Mouse (Mus musculus): ENCODE results near the gene Ccdc148. TPM values are rescaled to one million over a fixed set of nuclear protein-coding genes. Genes with fewer than 3 reads are reported as not detected.

The Ccdc148 gene
- polyA plus RNA-seq, 1 experiment from 2014 or later, result 1.1 TPM

DNA sequence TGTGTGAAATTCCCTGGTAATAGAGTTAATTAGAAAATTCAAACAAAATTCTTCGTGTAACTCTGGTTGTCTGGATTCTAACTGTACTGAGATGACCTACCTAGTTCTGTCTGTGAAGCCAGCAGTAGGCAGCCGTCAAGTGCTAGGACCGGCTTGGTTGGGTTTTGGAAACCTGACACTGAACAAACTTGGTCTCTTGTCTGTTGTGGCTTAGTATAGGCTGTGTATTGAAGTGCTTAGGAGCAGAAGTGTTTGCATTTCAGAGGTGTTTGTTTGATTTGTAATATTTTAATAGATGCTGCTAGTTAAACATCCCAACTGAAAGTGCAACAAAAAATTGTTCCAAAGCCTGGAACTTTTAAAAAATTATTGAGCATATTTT lies 9.7 kb upstream of the Ccdc148 start:
- 60% methylated on average over 3 of the region's 3 CpGs for WGBS
- peaks cover 8% of the 10 kb centered on the region for H3K4me1 ChIP-seq (ENCODE audit: control insufficient read depth, insufficient read depth, low read length)
- H3K36me3 ChIP-seq (ENCODE audit: control insufficient read depth, insufficient read depth, low read length), result no peaks in the 10 kb centered on the region
- no peak overlapping the region for H3K27ac ChIP-seq (ENCODE audit: low read length)
- ATAC-seq, result no peak; the same call in 1 of the 2 replicates
- H3K4me3 ChIP-seq (ENCODE audit: low read length), result no peak overlapping the region
- H3K27me3 ChIP-seq (replicated peaks; ENCODE audit: control insufficient read depth, insufficient read depth, low read length), result no peaks in the 10 kb centered on the region
- no peak overlapping the region for H3K4me2 ChIP-seq (ENCODE audit: low read depth, low read length)
- no peaks in the 10 kb centered on the region for H3K9me3 ChIP-seq (ENCODE audit: control insufficient read depth, low read length)
- H3K9ac ChIP-seq (ENCODE audit: low read depth, low read length), result no peak overlapping the region

DNA sequence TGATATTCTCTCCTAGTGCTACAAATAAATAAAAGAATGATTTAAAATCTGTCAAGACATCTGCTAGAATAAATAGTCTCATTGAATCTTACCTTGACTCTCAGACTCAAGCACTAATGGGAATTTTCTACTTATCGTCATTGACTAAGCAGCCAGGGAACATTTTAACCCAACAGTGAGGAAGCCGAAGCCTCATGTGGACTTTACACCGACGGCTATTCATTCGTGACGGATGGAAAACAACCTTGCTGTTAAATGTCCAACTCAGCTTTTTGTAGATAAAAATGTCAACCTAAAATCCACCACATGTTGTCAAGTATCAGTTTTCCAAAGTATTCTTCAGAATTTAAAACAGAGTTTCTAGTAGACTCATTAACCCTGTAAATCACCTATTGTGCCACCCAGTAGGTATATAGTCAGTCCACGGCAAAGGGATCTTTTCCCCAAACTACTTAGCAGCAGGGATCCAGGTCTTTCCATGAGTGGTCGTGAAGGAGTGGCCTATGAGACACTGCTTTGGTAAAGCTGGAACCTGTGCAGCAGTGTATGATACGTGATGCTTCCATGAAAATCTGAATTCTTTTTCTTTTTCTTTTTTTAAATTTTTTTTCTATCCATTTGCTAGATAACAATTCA lies 9.2 kb upstream of the Ccdc148 start:
- Histone ChIP-seq H3K4me1 (ENCODE audit: control insufficient read depth, insufficient read depth, low read length) (peaks cover 8% of the 10 kb centered on the region), H3K4me3 (ENCODE audit: low read length) (no peak overlapping the region), H3K27ac (ENCODE audit: low read length) (peak overlapping the region; percentile 51; the same call in 1 of the 2 replicates), H3K9ac (ENCODE audit: low read depth, low read length) (no peak overlapping the region), H3K27me3 (replicated peaks; ENCODE audit: control insufficient read depth, insufficient read depth, low read length) (no peaks in the 10 kb centered on the region), H3K4me2 (ENCODE audit: low read depth, low read length) (peak overlapping the region; percentile 30; the same call in 1 of the 2 replicates), H3K36me3 (ENCODE audit: control insufficient read depth, insufficient read depth, low read length) (no peaks in the 10 kb centered on the region), H3K9me3 (ENCODE audit: control insufficient read depth, low read length) (no peaks in the 10 kb centered on the region)
- 0 out of 2 replicates have a peak, but pooled peaks have one; percentile 16 for ATAC-seq
- WGBS, result 52% methylated on average over 9 of the region's 9 CpGs

DNA sequence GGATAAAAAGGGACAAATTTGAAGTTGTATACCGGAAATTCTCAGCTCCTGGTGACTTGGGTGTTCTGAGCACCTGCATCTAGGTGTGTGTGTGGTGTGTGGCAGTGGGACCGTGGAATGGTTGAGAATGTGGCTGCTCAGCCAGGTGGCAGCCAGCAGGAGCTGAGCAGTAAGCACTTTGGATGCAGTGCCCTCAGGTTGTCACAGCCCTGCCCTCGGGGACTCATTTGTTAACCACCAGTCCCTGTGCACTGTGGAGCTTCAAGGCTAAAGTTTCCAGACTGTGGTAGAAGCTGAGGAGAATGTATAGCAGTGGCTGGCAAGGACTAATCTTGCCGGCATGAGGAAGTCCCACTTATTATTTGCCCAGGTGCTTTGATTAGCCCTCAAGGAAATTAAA lies 7.3 kb upstream of the Ccdc148 start:
- Histone ChIP-seq H3K4me1 (ENCODE audit: control insufficient read depth, insufficient read depth, low read length) (peaks cover 8% of the 10 kb centered on the region), H3K9me3 (ENCODE audit: control insufficient read depth, low read length) (no peaks in the 10 kb centered on the region), H3K27me3 (replicated peaks; ENCODE audit: control insufficient read depth, insufficient read depth, low read length) (no peaks in the 10 kb centered on the region), H3K36me3 (ENCODE audit: control insufficient read depth, insufficient read depth, low read length) (no peaks in the 10 kb centered on the region), H3K4me2 (ENCODE audit: low read depth, low read length) (no peak overlapping the region), H3K4me3 (ENCODE audit: low read length) (no peak overlapping the region), H3K9ac (ENCODE audit: low read depth, low read length) (no peak overlapping the region), H3K27ac (ENCODE audit: low read length) (peak overlapping the region; percentile 50)
- peak; percentile 78 for ATAC-seq
- 55% methylated on average over 4 of the region's 4 CpGs for WGBS

DNA sequence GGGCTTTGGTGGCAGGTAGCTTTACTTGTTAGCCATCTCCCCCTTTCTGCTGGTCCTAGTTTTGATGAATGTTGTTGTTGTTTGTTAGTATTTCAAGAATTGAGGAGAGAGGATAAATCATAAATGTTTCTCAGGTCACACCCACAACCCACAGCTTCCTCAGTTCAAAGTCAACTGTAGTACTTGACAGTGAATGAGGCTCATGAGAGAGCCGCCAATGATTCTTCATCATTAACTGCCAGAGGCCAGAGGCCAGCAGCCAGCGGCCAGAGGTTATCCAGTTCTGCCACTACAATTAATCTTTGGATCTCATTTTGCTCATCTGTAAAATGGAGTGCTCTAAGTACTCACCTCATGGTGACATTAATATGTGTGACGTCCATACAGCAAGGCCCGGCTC lies 6.5 kb upstream of the Ccdc148 start:
- Histone ChIP-seq H3K4me2 (ENCODE audit: low read depth, low read length) (no peak overlapping the region), H3K4me3 (ENCODE audit: low read length) (no peak overlapping the region), H3K4me1 (ENCODE audit: control insufficient read depth, insufficient read depth, low read length) (peaks cover 6% of the 10 kb centered on the region), H3K27ac (ENCODE audit: low read length) (no peak overlapping the region), H3K27me3 (replicated peaks; ENCODE audit: control insufficient read depth, insufficient read depth, low read length) (no peaks in the 10 kb centered on the region), H3K36me3 (ENCODE audit: control insufficient read depth, insufficient read depth, low read length) (no peaks in the 10 kb centered on the region), H3K9ac (ENCODE audit: low read depth, low read length) (no peak overlapping the region), H3K9me3 (ENCODE audit: control insufficient read depth, low read length) (no peaks in the 10 kb centered on the region)
- 68% methylated on average over 4 of the region's 4 CpGs for WGBS
- ATAC-seq, result no peak

DNA sequence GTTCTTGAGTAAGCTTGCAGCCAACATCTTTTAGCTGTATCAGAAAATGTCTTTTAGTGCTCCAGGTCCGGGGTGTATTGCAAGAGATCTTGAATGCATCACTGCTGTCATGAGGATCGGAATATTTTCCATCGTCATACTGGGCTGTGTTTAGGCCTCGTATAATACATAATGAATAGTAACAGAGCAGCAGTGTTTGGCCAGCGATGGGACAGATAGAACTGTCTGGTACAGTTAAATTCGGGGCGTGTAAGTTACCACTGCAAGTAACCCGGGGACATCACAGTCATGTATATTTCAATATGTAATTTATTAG lies 1.8 kb upstream of the Ccdc148 start:
- Histone ChIP-seq H3K4me3 (ENCODE audit: low read length) (peak overlapping the region; percentile 99), H3K27me3 (replicated peaks; ENCODE audit: control insufficient read depth, insufficient read depth, low read length) (no peaks in the 10 kb centered on the region), H3K36me3 (ENCODE audit: control insufficient read depth, insufficient read depth, low read length) (no peaks in the 10 kb centered on the region), H3K4me1 (ENCODE audit: control insufficient read depth, insufficient read depth, low read length) (peaks cover 5% of the 10 kb centered on the region), H3K4me2 (ENCODE audit: low read depth, low read length) (peak overlapping the region; percentile 58), H3K27ac (ENCODE audit: low read length) (no peak overlapping the region), H3K9me3 (ENCODE audit: control insufficient read depth, low read length) (no peaks in the 10 kb centered on the region), H3K9ac (ENCODE audit: low read depth, low read length) (0 out of 2 replicates have a peak overlapping the region, but pooled peaks have one; percentile 25)
- 24% methylated on average over 8 of the region's 8 CpGs for WGBS
- no peak for ATAC-seq

DNA sequence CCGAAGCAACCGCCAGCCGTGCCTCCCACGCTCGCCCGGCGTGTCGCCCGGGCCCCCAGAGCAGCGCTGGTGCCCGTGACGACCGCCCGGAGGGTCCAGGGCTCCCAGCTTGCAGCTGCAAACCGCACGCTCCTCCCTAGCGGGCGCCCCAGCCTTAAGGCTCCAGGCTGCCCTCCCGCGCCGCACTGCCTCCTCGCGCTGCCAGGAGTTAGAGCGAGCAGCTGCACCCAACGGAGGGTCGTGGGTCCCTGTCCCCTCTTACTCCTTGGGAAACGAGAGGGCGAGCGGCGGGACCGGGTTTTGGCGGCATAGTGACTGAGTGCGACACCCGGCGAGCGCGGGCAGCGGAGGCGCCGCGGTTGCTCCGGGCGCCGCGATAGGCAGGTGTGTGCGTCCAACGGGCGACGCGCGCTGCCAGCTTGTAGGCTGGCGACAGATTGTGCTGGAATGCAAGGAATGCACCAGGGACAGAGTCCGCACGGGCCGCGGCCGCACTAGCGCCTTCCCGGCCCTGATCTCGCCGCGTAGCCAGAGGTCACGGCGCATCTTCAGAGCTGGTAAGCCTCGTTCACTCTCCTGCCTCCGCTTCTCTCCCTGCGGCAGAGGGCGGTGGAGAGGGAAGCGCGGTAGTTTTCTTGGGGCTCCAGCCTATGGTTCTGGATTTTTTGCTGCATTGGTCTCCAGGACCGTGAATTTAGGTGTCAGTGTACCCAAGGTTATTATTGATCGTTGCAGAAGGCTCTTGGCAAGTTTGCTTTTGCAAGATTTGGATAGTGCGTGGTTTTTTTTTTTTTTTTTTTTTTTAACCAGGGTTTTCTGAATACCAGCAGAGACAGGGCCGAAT lies 1.2 kb upstream of the Ccdc148 start:
- WGBS, result under 1% methylated on average over 74 of the region's 74 CpGs
- Histone ChIP-seq H3K9ac (ENCODE audit: low read depth, low read length) (peak overlapping the region; percentile 94), H3K27ac (ENCODE audit: low read length) (peak overlapping the region; percentile 89), H3K36me3 (ENCODE audit: control insufficient read depth, insufficient read depth, low read length) (no peaks in the 10 kb centered on the region), H3K4me3 (ENCODE audit: low read length) (peak overlapping the region; percentile 99), H3K9me3 (ENCODE audit: control insufficient read depth, low read length) (no peaks in the 10 kb centered on the region), H3K4me1 (ENCODE audit: control insufficient read depth, insufficient read depth, low read length) (peaks cover 5% of the 10 kb centered on the region), H3K4me2 (ENCODE audit: low read depth, low read length) (peak overlapping the region; percentile 58), H3K27me3 (replicated peaks; ENCODE audit: control insufficient read depth, insufficient read depth, low read length) (no peaks in the 10 kb centered on the region)
- ATAC-seq, result peak; percentile 70

DNA sequence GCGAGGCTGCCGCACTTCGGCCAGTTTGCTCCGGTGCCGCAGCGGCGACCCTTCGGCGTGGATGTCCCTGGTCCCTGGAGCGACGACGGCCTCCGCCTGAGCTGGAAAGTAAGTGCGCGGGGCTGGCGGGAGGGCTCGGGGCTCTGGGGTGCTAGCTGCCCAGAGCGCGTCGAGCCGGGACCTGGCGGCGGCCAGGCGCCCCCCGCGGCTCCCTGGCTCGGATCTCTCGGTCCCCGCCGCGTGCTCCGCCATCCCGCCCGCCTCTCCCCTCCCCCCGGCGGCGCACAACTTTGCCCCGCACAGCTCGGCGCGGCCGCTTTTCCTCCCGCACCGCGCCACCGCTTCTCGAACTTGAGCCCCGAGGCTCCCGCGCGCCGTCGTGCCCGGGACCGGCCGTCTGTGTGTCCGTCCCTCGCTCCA lies 548 bp upstream of the Ccdc148 start:
- peak; percentile 49 for ATAC-seq
- peak overlapping the region; percentile 94 for H3K9ac ChIP-seq (ENCODE audit: low read depth, low read length)
- no peaks in the 10 kb centered on the region for H3K9me3 ChIP-seq (ENCODE audit: control insufficient read depth, low read length)
- no peaks in the 10 kb centered on the region for H3K36me3 ChIP-seq (ENCODE audit: control insufficient read depth, insufficient read depth, low read length)
- peak overlapping the region; percentile 99 for H3K4me3 ChIP-seq (ENCODE audit: low read length)
- WGBS, result under 1% methylated on average over 45 of the region's 58 CpGs
- peak overlapping the region; percentile 89 for H3K27ac ChIP-seq (ENCODE audit: low read length)
- no peaks in the 10 kb centered on the region for H3K27me3 ChIP-seq (replicated peaks; ENCODE audit: control insufficient read depth, insufficient read depth, low read length)
- peaks cover 5% of the 10 kb centered on the region for H3K4me1 ChIP-seq (ENCODE audit: control insufficient read depth, insufficient read depth, low read length)
- peak overlapping the region; percentile 58 for H3K4me2 ChIP-seq (ENCODE audit: low read depth, low read length)

DNA sequence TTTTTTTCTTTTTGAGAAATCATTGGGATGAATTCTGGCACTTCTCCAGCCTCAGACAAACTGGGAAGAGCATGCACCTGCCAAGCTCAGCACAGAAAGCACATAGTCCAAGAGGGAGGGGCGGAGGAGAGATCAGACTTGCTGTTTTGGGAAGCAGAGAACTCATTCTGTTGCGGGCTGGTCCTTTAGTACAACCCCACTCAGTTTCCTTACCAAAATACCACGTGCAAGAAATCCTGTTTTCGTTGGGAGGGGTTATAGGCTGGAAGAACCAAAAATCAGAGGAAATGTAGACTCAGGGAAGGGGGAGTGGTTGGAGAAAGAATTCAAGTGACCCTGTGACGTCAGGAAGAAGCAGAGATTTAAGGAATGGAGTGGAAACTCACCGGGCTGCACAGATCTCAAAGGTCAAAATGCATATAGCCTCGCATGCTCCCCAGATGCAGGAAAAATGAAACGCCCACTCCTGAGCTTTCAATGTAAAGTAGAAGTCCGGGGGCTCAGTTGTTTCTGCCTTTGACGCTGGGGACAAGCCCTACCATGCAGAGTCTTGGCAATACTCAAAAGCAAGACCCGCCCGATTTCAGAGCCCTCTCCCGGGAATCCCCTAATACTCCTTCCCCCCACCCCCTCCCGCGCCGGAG lies 400 bp downstream of the Ccdc148 start:
- no peak overlapping the region; the same call in 1 of the 2 replicates for H3K9ac ChIP-seq (ENCODE audit: low read depth, low read length)
- H3K27me3 ChIP-seq (replicated peaks; ENCODE audit: control insufficient read depth, insufficient read depth, low read length), result no peaks in the 10 kb centered on the region
- ATAC-seq, result peak; percentile 47
- H3K9me3 ChIP-seq (ENCODE audit: control insufficient read depth, low read length), result no peaks in the 10 kb centered on the region
- peak overlapping the region; percentile 99 for H3K4me3 ChIP-seq (ENCODE audit: low read length)
- 2% methylated on average over 16 of the region's 16 CpGs for WGBS
- H3K4me2 ChIP-seq (ENCODE audit: low read depth, low read length), result peak overlapping the region; percentile 58
- no peaks in the 10 kb centered on the region for H3K36me3 ChIP-seq (ENCODE audit: control insufficient read depth, insufficient read depth, low read length)
- peaks cover 5% of the 10 kb centered on the region for H3K4me1 ChIP-seq (ENCODE audit: control insufficient read depth, insufficient read depth, low read length)
- 0 out of 2 replicates have a peak overlapping the region, but pooled peaks have one; percentile 1 for H3K27ac ChIP-seq (ENCODE audit: low read length)

DNA sequence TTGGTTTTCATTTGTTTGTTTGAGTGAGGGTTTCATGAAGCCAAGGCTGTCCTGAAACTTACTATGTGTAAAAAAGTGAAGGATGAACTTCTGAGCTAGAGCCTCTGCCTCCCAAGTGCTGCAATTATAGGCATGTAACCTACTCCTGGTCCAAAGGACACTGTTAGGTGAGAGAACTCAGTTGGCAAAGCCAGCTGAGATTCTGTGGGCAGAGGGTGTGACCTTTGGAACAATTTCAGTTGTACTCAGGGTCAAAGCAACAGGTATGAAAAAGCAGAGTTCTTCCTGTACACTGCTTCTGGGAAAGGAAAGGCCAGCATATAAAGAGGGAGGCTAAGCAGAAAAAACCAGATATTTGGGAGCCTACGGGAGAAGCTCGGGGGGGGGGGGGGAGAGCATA lies 2.4 kb downstream of the Ccdc148 start:
- Histone ChIP-seq H3K4me2 (ENCODE audit: low read depth, low read length) (no peak overlapping the region), H3K9ac (ENCODE audit: low read depth, low read length) (no peak overlapping the region), H3K27me3 (replicated peaks; ENCODE audit: control insufficient read depth, insufficient read depth, low read length) (no peaks in the 10 kb centered on the region), H3K9me3 (ENCODE audit: control insufficient read depth, low read length) (no peaks in the 10 kb centered on the region), H3K27ac (ENCODE audit: low read length) (0 out of 2 replicates have a peak overlapping the region, but pooled peaks have one; percentile 19), H3K36me3 (ENCODE audit: control insufficient read depth, insufficient read depth, low read length) (no peaks in the 10 kb centered on the region), H3K4me3 (ENCODE audit: low read length) (no peak overlapping the region), H3K4me1 (ENCODE audit: control insufficient read depth, insufficient read depth, low read length) (peaks cover 5% of the 10 kb centered on the region)
- 56% methylated on average over 2 of the region's 2 CpGs for WGBS
- peak; percentile 21; the same call in 1 of the 2 replicates for ATAC-seq
